Mouse (Mus musculus) thymus, adult 2 months (tissue): ENCODE data around the gene Dcun1d4.

Experiments
- CTCF ChIP-seq: fragments of 200-500 bp; IDR thresholded peaks from 2 replicates; pipeline ENCODE4 v1.5.1; 2012; ENCODE audit warnings: mild to moderate bottlenecking, control low read depth, low read length, moderate library complexity, borderline replicate concordance; ENCODE audit not compliant: control insufficient read depth, poor library complexity, insufficient read depth; ENCODE audit errors: extremely low read depth
- POLR2A ChIP-seq: fragments of 200-500 bp; IDR thresholded peaks from 2 replicates; pipeline ENCODE4 v1.6.1; 2012; ENCODE audit warnings: mild to moderate bottlenecking, low read length, control low read depth, moderate library complexity; ENCODE audit not compliant: control insufficient read depth, poor library complexity, insufficient read depth; ENCODE audit errors: extremely low read depth

DNA sequence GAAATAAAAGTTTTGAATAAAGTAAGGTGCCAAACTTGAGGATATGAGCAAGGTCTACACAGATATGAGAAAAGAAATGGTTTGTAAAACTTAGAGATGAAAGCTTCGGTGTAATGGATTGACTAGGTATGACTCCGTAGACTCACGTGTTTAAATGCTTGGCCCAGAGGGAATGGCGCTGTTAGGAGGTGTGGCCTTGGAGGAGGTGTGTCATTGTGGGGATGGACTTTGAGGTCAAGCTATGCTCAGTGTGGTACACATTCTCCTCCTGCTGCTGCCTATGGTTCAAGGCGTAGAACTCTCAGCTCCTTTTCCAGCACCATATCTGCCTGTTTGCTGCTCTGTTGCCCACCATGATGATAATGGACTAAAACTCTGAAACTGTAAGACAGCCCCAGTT is 36.5 kb downstream of the Dcun1d4 start:
- no peak for TF ChIP-seq CTCF
- TF ChIP-seq POLR2A = no peak
